ENCODE assay signal across 15 mouse cellular contexts in the genomic region with DNA sequence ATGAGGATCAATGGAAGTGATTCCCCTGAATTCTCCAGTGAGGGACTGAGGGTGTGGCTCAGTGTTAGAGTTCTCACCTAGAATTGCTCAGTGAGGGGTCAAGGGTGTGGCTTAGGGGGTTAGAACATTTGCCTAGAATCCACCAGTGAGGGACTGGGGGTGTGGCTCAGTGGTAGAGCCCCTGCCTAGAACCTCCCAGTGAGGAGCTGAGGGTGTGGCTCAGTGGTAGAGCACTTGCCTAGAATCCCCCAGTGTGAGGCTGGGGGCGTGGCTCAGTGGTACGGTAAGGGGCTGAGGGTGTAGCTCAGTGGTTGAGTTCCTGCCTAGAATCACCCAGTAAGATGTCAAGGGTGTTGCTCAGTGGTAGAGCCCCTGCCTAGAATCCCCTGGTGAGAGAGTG. TPM values are rescaled to one million over a fixed set of nuclear protein-coding genes. Genes with fewer than 3 reads are reported as not detected.
"Had no signal": no experiment of that assay in that cellular context is flagged by ENCODE, and none has a peak within 500 bp of the region (broad histone marks: within the 10 kb centered on the region; RNA-seq: fewer than 3 reads in every experiment).

No protein-coding gene starts in this region.

- H3K27ac ChIP-seq: left cerebral cortex, adult 2 months; limb, embryonic 10.5 days; liver, embryonic 13.5 days; lung, embryonic 15.5 days; macrophage; midbrain, embryonic 12.5 days had no signal

- H3K4me1 ChIP-seq: limb, embryonic 10.5 days; lung, embryonic 15.5 days; midbrain, embryonic 12.5 days had no signal

- H3K4me3 ChIP-seq: left cerebral cortex, adult 2 months; limb, embryonic 10.5 days; liver, embryonic 13.5 days; lung, embryonic 15.5 days; megakaryocyte, embryonic 14.5 days; midbrain, embryonic 12.5 days had no signal

- H3K27me3 ChIP-seq: lung, embryonic 15.5 days; midbrain, embryonic 12.5 days had no signal

- H3K4me2 ChIP-seq: liver, embryonic 13.5 days; lung, embryonic 15.5 days; midbrain, embryonic 12.5 days had no signal

- ATAC-seq: liver, postnatal 0 days; midbrain, embryonic 16.5 days had no signal

- H3K36me3 ChIP-seq: limb, embryonic 10.5 days; liver, embryonic 13.5 days; lung, embryonic 15.5 days had no signal

- DNase-seq: kidney, adult 11 months; kidney, postnatal 14 days; liver, embryonic 13.5 days; liver, postnatal 0 days; lung, postnatal 14 days; right cerebral cortex, postnatal 25 days; thymus, adult 2 months; thymus, postnatal 25 days had no signal

- H3K9ac ChIP-seq: liver, embryonic 13.5 days; liver, postnatal 0 days; lung, embryonic 15.5 days; midbrain, embryonic 12.5 days had no signal

- H3K9me3 ChIP-seq: limb, embryonic 10.5 days; liver, embryonic 13.5 days; lung, embryonic 15.5 days; megakaryocyte, embryonic 14.5 days; midbrain, embryonic 12.5 days had no signal

RNA-seq across cellular contexts. Expression of a gene that starts 8.3 kb away (rescaled TPM):
- polyA plus RNA-seq: macrophage had no signal
